Mouse (Mus musculus): Measurements from ENCODE around the gene Dok3.

DNA sequence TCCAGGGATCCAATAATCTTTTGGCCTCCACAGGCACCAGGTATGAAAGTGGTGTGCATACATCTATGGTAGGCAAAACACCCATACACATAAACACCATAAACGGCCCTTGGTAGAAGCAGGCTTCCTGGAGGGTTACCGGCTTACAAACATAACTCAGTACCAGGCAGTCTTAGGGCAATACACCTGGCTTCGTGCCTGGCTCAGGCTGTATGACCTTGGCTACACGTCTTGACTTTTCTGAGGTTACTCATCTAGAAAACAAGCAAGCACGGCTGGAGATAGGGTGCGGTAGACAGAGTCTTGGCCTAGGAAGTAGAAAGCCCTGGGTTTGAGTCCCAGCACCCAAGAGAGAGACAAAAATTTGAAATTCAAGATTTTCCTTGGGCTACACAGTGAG, 32.4 kb downstream of the Dok3 start:
- TF ChIP-seq CTCF (IDR thresholded peaks at IDR 0.05; ENCODE audit: control insufficient read depth, insufficient read depth, insufficient read length) (no peak), MAX (IDR thresholded peaks at IDR 0.05) (no peak)

Measured in C2C12 (cell line).